Mouse (Mus musculus) stomach, embryonic 14.5 days (tissue): Measurements from ENCODE around the gene Cdh13. TPM values are rescaled to one million over a fixed set of nuclear protein-coding genes. Genes with fewer than 3 reads are reported as not detected.

Experiments
- ATAC-seq: fragments of 200-750 bp; cut with Nextera tagmentation; 2 replicates; pipeline ENCODE4 v1.8.0; 2017; ENCODE audit warnings: low read depth, moderate TSS enrichment; ENCODE audit not compliant: insufficient number of reproducible peaks, insufficient read depth, low FRiP score
- H3K27ac ChIP-seq: fragments of 300-500 bp; sonication (generic); 2 replicates; pipeline ENCODE4 v1.5.1; 2014; ENCODE audit warnings: mild to moderate bottlenecking, low read length, moderate library complexity, mixed read lengths
- H3K27me3 ChIP-seq: fragments of 300-500 bp; sonication (generic); 2 replicates; pipeline ENCODE4 v1.6.1; 2014; ENCODE audit warnings: low read length, control low read depth, mixed read lengths; ENCODE audit not compliant: control insufficient read depth, insufficient read depth
- H3K36me3 ChIP-seq: fragments of 300-500 bp; sonication (generic); 2 replicates; pipeline ENCODE4 v1.6.1; 2014; ENCODE audit warnings: mild to moderate bottlenecking, control low read depth, low read length, moderate library complexity, mixed read lengths; ENCODE audit not compliant: control insufficient read depth, insufficient read depth
- H3K4me1 ChIP-seq: fragments of 300-500 bp; sonication (generic); 2 replicates; pipeline ENCODE4 v1.6.1; 2014; ENCODE audit warnings: low read length, control low read depth, mixed read lengths; ENCODE audit not compliant: control insufficient read depth, insufficient read depth
- H3K4me2 ChIP-seq: fragments of 300-500 bp; sonication (generic); replicated peaks from 2 replicates; pipeline ENCODE4 v1.6.1; 2014; ENCODE audit warnings: low read depth, low read length, control low read depth
- H3K4me3 ChIP-seq: fragments of 300-500 bp; sonication (generic); 2 replicates; pipeline ENCODE4 v1.5.1; 2014; ENCODE audit warnings: low read depth, low read length, control low read depth
- H3K9ac ChIP-seq: fragments of 300-500 bp; sonication (generic); replicated peaks from 2 replicates; pipeline ENCODE4 v1.6.1; 2014; ENCODE audit warnings: low read depth, mild to moderate bottlenecking, control low read depth, low read length, moderate library complexity, mixed read lengths
- H3K9me3 ChIP-seq: fragments of 300-500 bp; sonication (generic); 2 replicates; pipeline ENCODE4 v1.6.1; 2016; ENCODE audit warnings: low read depth, low read length, control low read depth; ENCODE audit not compliant: control insufficient read depth
- WGBS: fragments of 180-500 bp; shearing (Covaris S2); extraction: QIAGEN DNeasy Blood & Tissue Kit; methylation state at CpG from one replicate; pipeline ENCODE4 v1.1.7; 2014; 5-methylcytosine and 5-hydroxymethylcytosine counted together
- polyA plus RNA-seq: library from polyadenylated mRNA; unstranded; fragments of >200 nt; fragmentation: Nextera tagmentation; extraction: Ambion mirVana; gene quantifications from 2 replicates; pipeline ENCODE4 v1.2.1, GENCODE M21; 2014

The Cdh13 gene
- polyA plus RNA-seq, 1 experiment from 2014 or later = 17.6 TPM

GRCm38 (mm10) chr8:118628702-118629101 lies 345.2 kb downstream of the Cdh13 start:
- Histone ChIP-seq H3K36me3 (no peaks in the 10 kb centered on the region), H3K27me3 (no peaks in the 10 kb centered on the region), H3K4me2 (no peak overlapping the region), H3K4me1 (no peaks in the 10 kb centered on the region), H3K4me3 (no peak overlapping the region), H3K27ac (no peak overlapping the region), H3K9me3 (no peaks in the 10 kb centered on the region), H3K9ac (no peak overlapping the region)
- 80% methylated on average over 8 of the region's 8 CpGs for WGBS
- ATAC-seq = no peak

- 76% methylated on average over 22 of the region's 22 CpGs for WGBS
Observed at GRCm38 (mm10) chr8:118635296-118636060, 351.9 kb downstream of the Cdh13 start.

GRCm38 (mm10) chr8:118639606-118640005 lies 356.1 kb downstream of the Cdh13 start:
- Histone ChIP-seq H3K4me1 (no peaks in the 10 kb centered on the region), H3K27ac (no peak overlapping the region), H3K4me3 (no peak overlapping the region), H3K36me3 (no peaks in the 10 kb centered on the region), H3K9ac (no peak overlapping the region), H3K9me3 (no peaks in the 10 kb centered on the region), H3K4me2 (no peak overlapping the region), H3K27me3 (no peaks in the 10 kb centered on the region)
- 73% methylated on average over 8 of the region's 8 CpGs for WGBS
- no peak for ATAC-seq

More at GRCm38 (mm10) chr8:118635296-118636060, 351.9 kb downstream of the Cdh13 start:
- Histone ChIP-seq H3K9ac (no peak overlapping the region), H3K4me1 (no peaks in the 10 kb centered on the region), H3K4me3 (no peak overlapping the region), H3K27me3 (no peaks in the 10 kb centered on the region), H3K27ac (no peak overlapping the region), H3K36me3 (no peaks in the 10 kb centered on the region), H3K4me2 (no peak overlapping the region), H3K9me3 (no peaks in the 10 kb centered on the region)
- no peak for ATAC-seq

GRCm38 (mm10) chr8:118641799-118642198 lies 358.3 kb downstream of the Cdh13 start:
- 73% methylated on average over 4 of the region's 4 CpGs for WGBS
- Histone ChIP-seq H3K4me3 (no peak overlapping the region), H3K4me2 (no peak overlapping the region), H3K36me3 (no peaks in the 10 kb centered on the region), H3K9ac (no peak overlapping the region), H3K4me1 (no peaks in the 10 kb centered on the region), H3K27ac (no peak overlapping the region), H3K9me3 (no peaks in the 10 kb centered on the region), H3K27me3 (no peaks in the 10 kb centered on the region)
- ATAC-seq = no peak

- H3K4me1 ChIP-seq = no peaks in the 10 kb centered on the region
- H3K9me3 ChIP-seq = no peaks in the 10 kb centered on the region
- no peak for ATAC-seq
- no peak overlapping the region for H3K4me2 ChIP-seq
- H3K36me3 ChIP-seq = no peaks in the 10 kb centered on the region
- H3K27me3 ChIP-seq = no peaks in the 10 kb centered on the region
- WGBS = 66% methylated on average over 6 of the region's 6 CpGs
- no peak overlapping the region for H3K9ac ChIP-seq
- H3K27ac ChIP-seq = no peak overlapping the region
- H3K4me3 ChIP-seq = no peak overlapping the region
Observed at GRCm38 (mm10) chr8:118648801-118649537, 365.4 kb downstream of the Cdh13 start.

GRCm38 (mm10) chr8:118649981-118650380 lies 366.4 kb downstream of the Cdh13 start:
- H3K27ac ChIP-seq = no peak overlapping the region
- ATAC-seq = no peak
- WGBS = 62% methylated on average over 4 of the region's 4 CpGs

GRCm38 (mm10) chr8:118662001-118662829 lies 378.7 kb downstream of the Cdh13 start:
- Histone ChIP-seq H3K4me1 (no peaks in the 10 kb centered on the region), H3K36me3 (no peaks in the 10 kb centered on the region), H3K9me3 (peaks cover 2% of the 10 kb centered on the region; the same call in 1 of the 2 replicates), H3K27me3 (no peaks in the 10 kb centered on the region), H3K4me3 (no peak overlapping the region), H3K27ac (no peak overlapping the region), H3K9ac (no peak overlapping the region), H3K4me2 (no peak overlapping the region)
- ATAC-seq = no peak
- WGBS = 66% methylated on average over 8 of the region's 8 CpGs

More at GRCm38 (mm10) chr8:118649981-118650380, 366.4 kb downstream of the Cdh13 start:
- H3K36me3 ChIP-seq = no peaks in the 10 kb centered on the region
- H3K4me2 ChIP-seq = no peak overlapping the region
- no peak overlapping the region for H3K4me3 ChIP-seq
- no peaks in the 10 kb centered on the region for H3K9me3 ChIP-seq
- H3K4me1 ChIP-seq = no peaks in the 10 kb centered on the region
- no peak overlapping the region for H3K9ac ChIP-seq
- no peaks in the 10 kb centered on the region for H3K27me3 ChIP-seq

- H3K9ac ChIP-seq = no peak overlapping the region
- no peak overlapping the region for H3K4me3 ChIP-seq
- peaks cover 3% of the 10 kb centered on the region; the same call in 1 of the 2 replicates for H3K9me3 ChIP-seq
- H3K27me3 ChIP-seq = no peaks in the 10 kb centered on the region
- 94% methylated on average over 5 of the region's 5 CpGs for WGBS
- no peak overlapping the region for H3K27ac ChIP-seq
- no peaks in the 10 kb centered on the region for H3K36me3 ChIP-seq
- no peaks in the 10 kb centered on the region for H3K4me1 ChIP-seq
- ATAC-seq = no peak
- no peak overlapping the region for H3K4me2 ChIP-seq
Observed at GRCm38 (mm10) chr8:118665081-118665480, 381.5 kb downstream of the Cdh13 start.
